Mouse (Mus musculus): ENCODE measurements around the gene Klhl18.

GRCm38 (mm10) chr9:110490913-110491312 is 14.4 kb upstream of the Klhl18 start:
- TF ChIP-seq CTCF (IDR thresholded peaks at IDR 0.05) (peak; percentile 52), EP300 (IDR thresholded peaks at IDR 0.05) (no peak)

Measured in lung, postnatal 0 days (tissue).